Comparison of ENCODE assay signal across 13 mouse cellular contexts in the genomic region with DNA sequence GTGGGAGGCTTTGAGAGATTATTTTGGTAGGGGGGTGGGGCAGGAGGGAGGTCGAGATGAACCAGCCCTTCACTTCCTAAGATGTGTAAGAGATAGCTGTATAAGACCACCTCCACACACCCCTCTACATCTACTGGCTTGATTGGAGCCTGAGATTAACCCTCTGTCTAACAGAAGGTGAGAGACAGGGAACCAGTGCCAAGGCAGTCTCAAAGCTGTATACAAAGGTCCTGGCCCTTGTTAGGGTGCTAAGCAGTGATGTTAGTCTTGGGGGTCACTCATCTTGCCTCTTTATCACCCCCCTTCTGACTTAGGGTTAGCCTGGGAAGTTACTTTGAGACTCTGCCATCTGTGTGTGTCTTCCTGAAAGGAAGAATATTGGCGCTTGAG. TPM values are rescaled to one million over a fixed set of nuclear protein-coding genes. Genes with fewer than 3 reads are reported as not detected.
DNase-seq lines count a peak whose midpoint lies in the region; ATAC-seq lines count a peak whose summit lies in the region.
"Had no signal": no experiment of that assay in that cellular context is flagged by ENCODE, and none has a peak within 500 bp of the region (broad histone marks: within the 10 kb centered on the region; RNA-seq: fewer than 3 reads in every experiment).

No protein-coding gene starts in this region.

- peaks cover under 1% of the 10 kb centered on the region; the same call in 1 of the 2 replicates for H3K36me3 ChIP-seq in forebrain, embryonic 12.5 days (replicated peaks)
- no peaks in the 10 kb centered on the region for H3K36me3 ChIP-seq in hindbrain, embryonic 16.5 days (ENCODE audit: control insufficient read depth, insufficient read depth, low read length)
- H3K36me3 ChIP-seq in neural tube, embryonic 12.5 days = no peaks in the 10 kb centered on the region

- peak overlapping the region; percentile 96 for H3K27ac ChIP-seq in forebrain, embryonic 12.5 days
- peak overlapping the region; percentile 77 for H3K27ac ChIP-seq in hindbrain, embryonic 16.5 days (ENCODE audit: low read depth, low read length)
- 0 out of 2 replicates have a peak overlapping the region, but pooled peaks have one; percentile 44 for H3K27ac ChIP-seq in neural tube, embryonic 12.5 days

- ATAC-seq in forebrain, embryonic 12.5 days (ENCODE audit: low FRiP score) = no peak
- ATAC-seq in hindbrain, embryonic 16.5 days = no peak
- ATAC-seq in neural tube, embryonic 12.5 days (ENCODE audit: low FRiP score, low read depth) = no peak
- no peak for ATAC-seq in CD4-positive, CD25-positive, alpha-beta regulatory T cell, adult 4 months
- ATAC-seq: Patski had no signal

- peak; percentile 15 for DNase-seq in Muller cell, postnatal 12 days (ENCODE audit: inconsistent ontology term)
- DNase-seq in left cerebral cortex, adult 11 months (ENCODE audit: low spot score) = no peak
- DNase-seq in frontal cortex, postnatal 25 days (ENCODE audit: low spot score in 2 of 2) = no peak
- DNase-seq: kidney, adult 8-10 months; lung, adult 18-20 months; spleen, adult 18-20 months; thymus, postnatal 14 days had no signal

- 39% methylated on average over 2 of the region's 2 CpGs for WGBS in forebrain, embryonic 12.5 days
- WGBS in hindbrain, embryonic 16.5 days = 41% methylated on average over 2 of the region's 2 CpGs
- WGBS in neural tube, embryonic 12.5 days = 4% methylated on average over 2 of the region's 2 CpGs

- no peaks in the 10 kb centered on the region for H3K9me3 ChIP-seq in forebrain, embryonic 12.5 days
- no peaks in the 10 kb centered on the region for H3K9me3 ChIP-seq in hindbrain, embryonic 16.5 days (ENCODE audit: control insufficient read depth, low read length)
- H3K9me3 ChIP-seq in neural tube, embryonic 12.5 days = no peaks in the 10 kb centered on the region

- peak overlapping the region; percentile 84 for H3K9ac ChIP-seq in forebrain, embryonic 12.5 days
- H3K9ac ChIP-seq in hindbrain, embryonic 16.5 days (ENCODE audit: low read depth, low read length) = peak overlapping the region; percentile 55; the same call in 1 of the 2 replicates
- H3K9ac ChIP-seq in neural tube, embryonic 12.5 days = peak overlapping the region; percentile 78; the same call in 1 of the 2 replicates

- peaks cover 8% of the 10 kb centered on the region; the same call in 1 of the 2 replicates for H3K27me3 ChIP-seq in forebrain, embryonic 12.5 days
- H3K27me3 ChIP-seq in hindbrain, embryonic 16.5 days (replicated peaks; ENCODE audit: control insufficient read depth, insufficient read depth, low read length) = peaks cover 24% of the 10 kb centered on the region
- H3K27me3 ChIP-seq in neural tube, embryonic 12.5 days (replicated peaks) = peaks cover 22% of the 10 kb centered on the region

- peaks cover 69% of the 10 kb centered on the region for H3K4me1 ChIP-seq in forebrain, embryonic 12.5 days
- no peaks in the 10 kb centered on the region; the same call in 1 of the 2 replicates for H3K4me1 ChIP-seq in hindbrain, embryonic 16.5 days (ENCODE audit: control insufficient read depth, insufficient read depth, low read depth, low read length)
- peaks cover 28% of the 10 kb centered on the region for H3K4me1 ChIP-seq in neural tube, embryonic 12.5 days

- peak overlapping the region; percentile 90 for H3K4me3 ChIP-seq in forebrain, embryonic 12.5 days (replicated peaks)
- H3K4me3 ChIP-seq in hindbrain, embryonic 16.5 days (ENCODE audit: low read length) = peak overlapping the region; percentile 33
- peak overlapping the region; percentile 41 for H3K4me3 ChIP-seq in neural tube, embryonic 12.5 days

- peak overlapping the region; percentile 67 for H3K4me2 ChIP-seq in forebrain, embryonic 12.5 days
- peak overlapping the region; percentile 57 for H3K4me2 ChIP-seq in hindbrain, embryonic 16.5 days (ENCODE audit: low read length)
- H3K4me2 ChIP-seq in neural tube, embryonic 12.5 days (replicated peaks) = peak overlapping the region; percentile 79

RNA-seq across cellular contexts. Expression of a gene that starts 7.5 kb away (rescaled TPM):
- polyA plus RNA-seq in forebrain, embryonic 12.5 days (2016; fragmentation: Nextera tagmentation; extraction: Ambion mirVana) = 75.5 and 77.0 TPM in 2 replicates
- 8.2 and 8.6 TPM in 2 replicates for polyA plus RNA-seq in hindbrain, embryonic 16.5 days (2015; fragmentation: Nextera tagmentation; extraction: Ambion mirVana)
- 48.0 and 49.7 TPM in 2 replicates for polyA plus RNA-seq in neural tube, embryonic 12.5 days (2016; fragmentation: Nextera tagmentation; extraction: Ambion mirVana)
- polyA plus RNA-seq in CD4-positive, CD25-positive, alpha-beta regulatory T cell, adult 4 months (2017; shearing (Covaris generic)) = not detected
- polyA plus RNA-seq: gonadal fat pad, adult 2 months had no signal

Comparison
In these comparisons a context has a peak if more than half of its experiments do, and no peak if none do; other contexts are left out.
1. H3K27ac ChIP-seq: peak in every context shown above with its lines; median percentile 96 in forebrain, embryonic 12.5 days; 77 in hindbrain, embryonic 16.5 days; 44 in neural tube, embryonic 12.5 days.
2. H3K4me3 ChIP-seq: peak in every context shown above with its lines; median percentile 90 in forebrain, embryonic 12.5 days; 41 in neural tube, embryonic 12.5 days; 33 in hindbrain, embryonic 16.5 days.